Mouse (Mus musculus) MEL (cell line): ENCODE measurements at regions not wholly inside any gene's neighbourhood (a gene's known extent, or its start where the extent isn't known, plus 50 kb on each side); places are given as distances from the start of the nearest gene placed in this dataset.

Experiments
- DNase-seq: peaks from one replicate; pipeline ENCODE4 v3.0.0; 2011; ENCODE audit warnings: low read depth, low spot score
- H3K27ac ChIP-seq: 2 replicates; pipeline ENCODE4 v1.5.1; 2012; ENCODE audit warnings: low read depth, mild to moderate bottlenecking, control low read depth, low read length, moderate library complexity; ENCODE audit not compliant: control insufficient read depth
- H3K27me3 ChIP-seq, 2 experiments: fragments of 150-350 bp in 1 of 2; sonication (generic) in 1 of 2; 2 replicates each; pipeline ENCODE4 v1.6.1; 2012; ENCODE audit warnings: low read length in 2 of 2, mild to moderate bottlenecking in 2 of 2, improper control_type of control experiment in 1 of 2, moderate library complexity in 1 of 2; ENCODE audit not compliant: insufficient read depth in 2 of 2, control insufficient read depth in 1 of 2
- H3K36me3 ChIP-seq, 2 experiments: 2 replicates each; pipeline ENCODE4 v1.6.1; 2012 to 2014; ENCODE audit warnings: low read length in 2 of 2, improper control_type of control experiment in 1 of 2, inconsistent platforms in 1 of 2, mild to moderate bottlenecking in 1 of 2; ENCODE audit not compliant: insufficient read depth in 2 of 2, control insufficient read depth in 1 of 2
- H3K4me1 ChIP-seq, 2 experiments: fragments of 150-350 bp in 1 of 2; sonication (generic) in 1 of 2; 2 replicates each; pipeline ENCODE4 v1.6.1; 2012; ENCODE audit warnings: low read length in 2 of 2, improper control_type of control experiment in 1 of 2, mild to moderate bottlenecking in 1 of 2; ENCODE audit not compliant: insufficient read depth in 2 of 2, control insufficient read depth in 1 of 2
- H3K4me3 ChIP-seq, 2 experiments: fragments of 150-350 bp in 1 of 2; sonication (generic) in 1 of 2; 2 replicates each; pipeline ENCODE4 v1.5.1; 2012; ENCODE audit warnings: low read depth in 2 of 2, low read length in 2 of 2, mild to moderate bottlenecking in 2 of 2, moderate library complexity in 2 of 2, control low read depth in 1 of 2, improper control_type of control experiment in 1 of 2; ENCODE audit not compliant: control insufficient read depth in 1 of 2, insufficient read depth in 1 of 2
- H3K79me2 ChIP-seq: 2 replicates; pipeline ENCODE4 v1.6.1; 2012; ENCODE audit warnings: mild to moderate bottlenecking, low read length, moderate library complexity; ENCODE audit not compliant: control insufficient read depth, poor library complexity, insufficient read depth
- H3K9ac ChIP-seq: 2 replicates; pipeline ENCODE4 v1.6.1; 2012; ENCODE audit warnings: low read depth, mild to moderate bottlenecking, control low read depth, low read length, moderate library complexity; ENCODE audit not compliant: control insufficient read depth, poor library complexity, severe bottlenecking
- H3K9me3 ChIP-seq: fragments of 150-350 bp; sonication (generic); replicated peaks from 2 replicates; pipeline ENCODE4 v1.6.1; 2012; ENCODE audit warnings: mild to moderate bottlenecking, low read length, improper control_type of control experiment, moderate library complexity; ENCODE audit not compliant: insufficient read depth
- BHLHE40 ChIP-seq: IDR thresholded peaks from 2 replicates; pipeline ENCODE4 v1.6.1; 2012; ENCODE audit warnings: low read depth, mild to moderate bottlenecking, inconsistent platforms, low read length, improper control_type of control experiment, borderline replicate concordance
- CHD1 ChIP-seq: IDR thresholded peaks from 2 replicates; pipeline ENCODE4 v1.6.1; 2012; ENCODE audit warnings: low read depth, mild to moderate bottlenecking, inconsistent platforms, low read length, improper control_type of control experiment
- E2F4 ChIP-seq: IDR thresholded peaks from 2 replicates; pipeline ENCODE4 v1.6.1; 2011; ENCODE audit warnings: low read depth, low read length, improper control_type of control experiment, borderline replicate concordance
- EP300 ChIP-seq, 2 experiments: IDR thresholded peaks; 2 replicates each; pipeline ENCODE4 v1.6.1; 2011; ENCODE audit warnings: improper control_type of control experiment in 2 of 2, low read length in 2 of 2, low read depth in 1 of 2, mild to moderate bottlenecking in 1 of 2
- GABPA ChIP-seq: IDR thresholded peaks from 2 replicates; pipeline ENCODE4 v1.6.1; 2012; ENCODE audit warnings: low read depth, mild to moderate bottlenecking, inconsistent platforms, low read length, improper control_type of control experiment, moderate library complexity
- GATA1 ChIP-seq: IDR thresholded peaks from 2 replicates; pipeline ENCODE4 v1.6.1; 2011; ENCODE audit warnings: low read depth, low read length, improper control_type of control experiment
- JUND ChIP-seq: IDR thresholded peaks from 2 replicates; pipeline ENCODE4 v1.6.1; 2011; ENCODE audit warnings: low read depth, mild to moderate bottlenecking, improper control_type of control experiment, low read length
- MAFK ChIP-seq: IDR thresholded peaks from 2 replicates; pipeline ENCODE4 v1.6.1; 2011; ENCODE audit warnings: low read depth, mild to moderate bottlenecking, low read length, improper control_type of control experiment, borderline replicate concordance
- MAZ ChIP-seq: IDR thresholded peaks from 2 replicates; pipeline ENCODE4 v1.6.1; 2012; ENCODE audit warnings: low read depth, mild to moderate bottlenecking, inconsistent platforms, low read length, improper control_type of control experiment
- MEF2A ChIP-seq: IDR thresholded peaks from 2 replicates; pipeline ENCODE4 v1.6.1; 2014; ENCODE audit warnings: low read depth, mild to moderate bottlenecking, inconsistent platforms, low read length, improper control_type of control experiment; ENCODE audit not compliant: poor library complexity, insufficient replicate concordance, severe bottlenecking; ENCODE audit errors: extremely low read depth
- MXI1 ChIP-seq: IDR thresholded peaks from 2 replicates; pipeline ENCODE4 v1.6.1; 2011; ENCODE audit warnings: mild to moderate bottlenecking, low read depth, low read length, improper control_type of control experiment
- MYC ChIP-seq: IDR thresholded peaks from 2 replicates; pipeline ENCODE4 v1.6.1; 2011; ENCODE audit warnings: low read depth, mild to moderate bottlenecking, low read length, improper control_type of control experiment, moderate library complexity
- NELFE ChIP-seq: IDR thresholded peaks from 2 replicates; pipeline ENCODE4 v1.6.1; 2011; ENCODE audit warnings: low read depth, low read length, improper control_type of control experiment
- POLR2AphosphoS2 ChIP-seq: IDR thresholded peaks from 2 replicates; pipeline ENCODE4 v1.6.1; 2011; ENCODE audit warnings: low read length, improper control_type of control experiment
- POLR2AphosphoS5 ChIP-seq: IDR thresholded peaks from 2 replicates; pipeline ENCODE4 v1.6.1; 2012; ENCODE audit warnings: low read depth, borderline replicate concordance, mild to moderate bottlenecking, inconsistent platforms, low read length, moderate library complexity, mixed read lengths
- RAD21 ChIP-seq: IDR thresholded peaks from 2 replicates; pipeline ENCODE4 v1.6.1; 2011; ENCODE audit warnings: mild to moderate bottlenecking, low read depth, low read length, improper control_type of control experiment
- RCOR1 ChIP-seq: IDR thresholded peaks from 2 replicates; pipeline ENCODE4 v1.6.1; 2012; ENCODE audit warnings: low read depth, mild to moderate bottlenecking, inconsistent platforms, low read length, improper control_type of control experiment
- SIN3A ChIP-seq: IDR thresholded peaks from 2 replicates; pipeline ENCODE4 v1.6.1; 2012; ENCODE audit warnings: low read length, improper control_type of control experiment, inconsistent platforms
- SMC3 ChIP-seq: IDR thresholded peaks from 2 replicates; pipeline ENCODE4 v1.6.1; 2011; ENCODE audit warnings: low read depth, low read length, improper control_type of control experiment
- TAL1 ChIP-seq: IDR thresholded peaks from 2 replicates; pipeline ENCODE4 v1.6.1; 2012; ENCODE audit warnings: mild to moderate bottlenecking, inconsistent platforms, low read length, moderate library complexity, mixed read lengths
- TCF12 ChIP-seq: IDR thresholded peaks from 2 replicates; pipeline ENCODE4 v1.6.1; 2014; ENCODE audit warnings: low read depth, mild to moderate bottlenecking, inconsistent platforms, low read length, improper control_type of control experiment, moderate library complexity
- USF1 ChIP-seq: IDR thresholded peaks from 2 replicates; pipeline ENCODE4 v1.6.1; 2014; ENCODE audit warnings: low read depth, mild to moderate bottlenecking, inconsistent platforms, low read length, improper control_type of control experiment, moderate library complexity

GRCm38 (mm10) chr17:49275916-49276315 lies 152.2 kb upstream of the Mocs1 start:
- no peak for DNase-seq
- no peaks in the 10 kb centered on the region for H3K36me3 ChIP-seq
- H3K27me3 ChIP-seq: no peaks in the 10 kb centered on the region
- H3K79me2 ChIP-seq: no peaks in the 10 kb centered on the region
- no peak for TF ChIP-seq POLR2AphosphoS5
- TF ChIP-seq BHLHE40: no peak
- TF ChIP-seq GATA1: no peak
- TF ChIP-seq MAFK: no peak
- TF ChIP-seq MYC: no peak
- TF ChIP-seq POLR2AphosphoS2: no peak
- no peak for TF ChIP-seq JUND
- TF ChIP-seq TCF12: no peak
- no peak for TF ChIP-seq SMC3
- no peak for TF ChIP-seq NELFE
- TF ChIP-seq EP300 (IDR thresholded peaks at IDR 0.05; ENCODE audit: low read depth in 1 of 2, low read length in 2 of 2): no peak
- no peak for TF ChIP-seq MEF2A
- no peak for TF ChIP-seq MXI1
- TF ChIP-seq SIN3A: no peak
- no peak for TF ChIP-seq E2F4
- no peak for TF ChIP-seq RCOR1
- TF ChIP-seq, all 39 proteins: peak for 0
- Histone ChIP-seq H3K4me3 (no peak overlapping the region), H3K9me3 (no peaks in the 10 kb centered on the region), H3K9ac (no peak overlapping the region), H3K27ac (no peak overlapping the region), H3K4me1 (no peaks in the 10 kb centered on the region)

DNA sequence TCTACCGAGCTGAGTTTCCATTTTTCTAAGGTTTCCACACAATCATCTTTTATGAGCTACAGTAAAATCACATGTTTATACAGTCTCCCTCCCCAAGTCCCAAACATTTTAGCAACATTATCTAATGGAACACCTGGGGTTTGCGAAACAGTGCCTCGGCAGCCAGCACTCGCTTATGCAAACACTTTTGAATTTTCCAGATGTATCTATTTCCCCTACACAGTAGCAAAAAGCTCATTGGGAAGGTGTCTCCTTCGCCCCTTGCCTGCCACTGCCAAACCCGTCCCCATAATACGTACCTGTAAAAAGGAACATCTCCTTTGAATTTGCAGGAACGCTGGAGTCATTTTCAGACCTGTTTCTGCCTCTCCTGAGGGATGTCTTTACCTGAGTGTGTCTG lies 149.6 kb upstream of the Mocs1 start:
- no peaks in the 10 kb centered on the region for H3K4me1 ChIP-seq
- H3K79me2 ChIP-seq: no peaks in the 10 kb centered on the region
- no peak overlapping the region for H3K9ac ChIP-seq
- H3K27me3 ChIP-seq: no peaks in the 10 kb centered on the region
- H3K4me3 ChIP-seq: no peak overlapping the region
- DNase-seq: no peak
- no peaks in the 10 kb centered on the region for H3K36me3 ChIP-seq
- TF ChIP-seq GABPA: no peak
- no peak for TF ChIP-seq USF1
- no peak for TF ChIP-seq TCF12
- TF ChIP-seq TAL1: no peak
- no peak for TF ChIP-seq RCOR1
- TF ChIP-seq MYC: no peak
- TF ChIP-seq NELFE: no peak
- no peak for TF ChIP-seq MAZ
- TF ChIP-seq RAD21: no peak
- no peak for TF ChIP-seq CHD1
- no peaks in the 10 kb centered on the region for H3K9me3 ChIP-seq
- no peak overlapping the region for H3K27ac ChIP-seq
